Mouse (Mus musculus) midbrain, embryonic 15.5 days (tissue): ENCODE results near the gene Kif9. TPM values are rescaled to one million over a fixed set of nuclear protein-coding genes. Genes with fewer than 3 reads are reported as not detected.

Experiments used
- ATAC-seq: fragments of 200-750 bp; cut with Nextera tagmentation; replicated peaks from 2 replicates; pipeline ENCODE4 v1.8.0; 2017; ENCODE audit warnings: moderate TSS enrichment
- H3K27ac ChIP-seq: fragments of 300-500 bp; sonication (generic); 2 replicates; pipeline ENCODE4 v1.5.1; 2015; ENCODE audit warnings: mild to moderate bottlenecking, inconsistent platforms
- H3K27me3 ChIP-seq: fragments of 300-500 bp; sonication (generic); replicated peaks from 2 replicates; pipeline ENCODE4 v1.6.1; 2015; ENCODE audit warnings: inconsistent platforms
- H3K36me3 ChIP-seq: fragments of 300-500 bp; sonication (generic); replicated peaks from 2 replicates; pipeline ENCODE4 v1.6.1; 2015; ENCODE audit warnings: inconsistent platforms
- H3K4me1 ChIP-seq: fragments of 300-500 bp; sonication (generic); 2 replicates; pipeline ENCODE4 v1.6.1; 2015; ENCODE audit warnings: inconsistent platforms
- H3K4me2 ChIP-seq: fragments of 300-500 bp; sonication (generic); 2 replicates; pipeline ENCODE4 v1.6.1; 2015; ENCODE audit warnings: inconsistent platforms, mild to moderate bottlenecking, moderate library complexity
- H3K4me3 ChIP-seq: fragments of 300-500 bp; sonication (generic); 2 replicates; pipeline ENCODE4 v1.5.1; 2015; ENCODE audit warnings: mild to moderate bottlenecking, inconsistent platforms
- H3K9ac ChIP-seq: fragments of 300-500 bp; sonication (generic); 2 replicates; pipeline ENCODE4 v1.6.1; 2015; ENCODE audit warnings: mild to moderate bottlenecking, inconsistent platforms
- H3K9me3 ChIP-seq: fragments of 300-500 bp; sonication (generic); 2 replicates; pipeline ENCODE4 v1.6.1; 2016; ENCODE audit warnings: inconsistent platforms
- whole genome bisulfite sequencing: fragments of 180-500 bp; shearing (Covaris S2); methylation state at CpG from one replicate; pipeline ENCODE4 v1.1.7; 2015; ENCODE audit warnings: mixed read lengths; 5-methylcytosine and 5-hydroxymethylcytosine counted together
- polyA plus RNA-seq: library from polyadenylated mRNA; unstranded; fragments of >200 nt; fragmentation: Nextera tagmentation; extraction: Ambion mirVana; gene quantifications from 2 replicates; pipeline ENCODE4 v1.2.1, GENCODE M21; 2015

Gene Kif9
- polyA plus RNA-seq, 1 experiment from 2014 or later = 4.6 TPM

- 89% methylated on average over 18 of the region's 18 CpGs for WGBS
- no peak overlapping the region for H3K9ac ChIP-seq
- no peak overlapping the region for H3K4me3 ChIP-seq
Observed at GRCm38 (mm10) chr9:110460884-110461815, 15.6 kb upstream of the Kif9 start.

GRCm38 (mm10) chr9:110462321-110462720 lies 14.4 kb upstream of the Kif9 start:
- Histone ChIP-seq H3K9me3 (no peaks in the 10 kb centered on the region), H3K4me3 (no peak overlapping the region), H3K4me1 (no peaks in the 10 kb centered on the region), H3K36me3 (no peaks in the 10 kb centered on the region), H3K27me3 (no peaks in the 10 kb centered on the region), H3K27ac (no peak overlapping the region), H3K9ac (no peak overlapping the region), H3K4me2 (no peak overlapping the region)
- WGBS = 71% methylated on average over 7 of the region's 7 CpGs
- ATAC-seq = no peak

More at GRCm38 (mm10) chr9:110460884-110461815, 15.6 kb upstream of the Kif9 start:
- ATAC-seq = no peak
- H3K27ac ChIP-seq = no peak overlapping the region
- H3K4me2 ChIP-seq = no peak overlapping the region
- no peaks in the 10 kb centered on the region for H3K9me3 ChIP-seq
- no peaks in the 10 kb centered on the region for H3K36me3 ChIP-seq
- no peaks in the 10 kb centered on the region for H3K27me3 ChIP-seq
- no peaks in the 10 kb centered on the region for H3K4me1 ChIP-seq

- ATAC-seq = no peak
- Histone ChIP-seq H3K4me3 (no peak overlapping the region), H3K27ac (no peak overlapping the region), H3K9ac (no peak overlapping the region), H3K27me3 (no peaks in the 10 kb centered on the region), H3K9me3 (no peaks in the 10 kb centered on the region), H3K36me3 (no peaks in the 10 kb centered on the region), H3K4me1 (no peaks in the 10 kb centered on the region), H3K4me2 (no peak overlapping the region)
- 95% methylated on average over 6 of the region's 6 CpGs for WGBS
Observed at GRCm38 (mm10) chr9:110463983-110464591, 12.7 kb upstream of the Kif9 start.

- Histone ChIP-seq H3K9me3 (no peaks in the 10 kb centered on the region), H3K4me3 (no peak overlapping the region), H3K27ac (no peak overlapping the region), H3K4me1 (no peaks in the 10 kb centered on the region), H3K4me2 (no peak overlapping the region), H3K9ac (no peak overlapping the region), H3K27me3 (no peaks in the 10 kb centered on the region), H3K36me3 (no peaks in the 10 kb centered on the region)
- ATAC-seq = no peak
- 98% methylated on average over 6 of the region's 6 CpGs for WGBS
Observed at GRCm38 (mm10) chr9:110465336-110465735, 11.4 kb upstream of the Kif9 start.

DNA sequence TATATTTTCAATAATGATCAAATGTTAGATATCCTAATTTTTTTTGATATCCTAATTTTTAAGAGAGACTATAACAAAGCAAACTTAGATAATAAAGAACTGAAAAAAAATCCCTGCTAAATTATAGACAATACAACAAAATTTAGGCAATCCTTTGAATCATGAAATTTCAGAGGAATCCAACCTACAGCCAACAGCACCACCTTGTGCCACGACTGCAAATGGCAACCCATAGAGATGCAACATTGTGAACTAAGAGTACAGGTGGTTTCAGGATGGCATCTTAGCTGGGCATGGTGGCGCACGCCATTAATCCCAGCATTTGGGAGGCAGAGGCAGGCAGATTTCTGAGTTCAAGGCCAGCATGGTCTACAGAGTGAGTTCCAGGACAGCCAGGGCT lies 10.6 kb upstream of the Kif9 start:
- no peaks in the 10 kb centered on the region for H3K4me1 ChIP-seq
- H3K4me3 ChIP-seq = no peak overlapping the region
- no peaks in the 10 kb centered on the region for H3K36me3 ChIP-seq
- 89% methylated on average over 3 of the region's 3 CpGs for WGBS
- no peak for ATAC-seq
- no peaks in the 10 kb centered on the region for H3K27me3 ChIP-seq
- H3K9ac ChIP-seq = no peak overlapping the region
- H3K4me2 ChIP-seq = no peak overlapping the region
- H3K9me3 ChIP-seq = no peaks in the 10 kb centered on the region
- H3K27ac ChIP-seq = no peak overlapping the region

DNA sequence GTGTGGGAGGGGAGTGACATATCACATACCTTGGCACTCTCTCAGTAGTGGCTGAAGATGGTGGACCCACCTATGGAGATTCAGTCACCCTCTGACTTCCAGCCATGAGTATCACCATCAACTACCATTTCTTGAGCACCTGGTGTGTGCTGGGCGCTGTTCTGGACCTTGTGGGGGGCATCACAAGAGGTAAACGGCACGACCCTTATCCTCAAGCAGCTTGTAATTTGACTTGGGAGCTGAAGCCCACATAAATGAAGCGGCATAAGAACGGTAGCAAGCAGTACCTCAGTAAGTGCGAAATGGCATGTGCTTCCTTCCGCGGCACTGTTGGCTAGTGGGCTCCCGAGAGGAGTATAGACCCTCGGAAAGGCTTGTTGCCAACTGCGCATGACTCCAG lies 1.2 kb downstream of the Kif9 start:
- Histone ChIP-seq H3K4me1 (peaks cover 27% of the 10 kb centered on the region), H3K9me3 (no peaks in the 10 kb centered on the region), H3K4me3 (no peak overlapping the region), H3K27ac (no peak overlapping the region), H3K27me3 (peaks cover 10% of the 10 kb centered on the region), H3K36me3 (no peaks in the 10 kb centered on the region), H3K9ac (no peak overlapping the region), H3K4me2 (no peak overlapping the region)
- no peak for ATAC-seq
- WGBS = 44% methylated on average over 11 of the region's 11 CpGs

- H3K27me3 ChIP-seq = peaks cover 10% of the 10 kb centered on the region
- peaks cover 27% of the 10 kb centered on the region for H3K4me1 ChIP-seq
- ATAC-seq = no peak
- no peak overlapping the region for H3K4me2 ChIP-seq
- no peak overlapping the region for H3K9ac ChIP-seq
- H3K9me3 ChIP-seq = no peaks in the 10 kb centered on the region
- WGBS = 83% methylated on average over 4 of the region's 4 CpGs
- no peaks in the 10 kb centered on the region for H3K36me3 ChIP-seq
- no peak overlapping the region for H3K4me3 ChIP-seq
- H3K27ac ChIP-seq = no peak overlapping the region
Observed at GRCm38 (mm10) chr9:110478639-110479038, 1.9 kb downstream of the Kif9 start.

GRCm38 (mm10) chr9:110488841-110489240 lies 12.1 kb downstream of the Kif9 start:
- Histone ChIP-seq H3K4me3 (no peak overlapping the region), H3K27ac (no peak overlapping the region), H3K27me3 (no peaks in the 10 kb centered on the region), H3K9ac (no peak overlapping the region), H3K36me3 (no peaks in the 10 kb centered on the region), H3K4me2 (no peak overlapping the region), H3K9me3 (peaks cover 5% of the 10 kb centered on the region; the same call in 1 of the 2 replicates), H3K4me1 (no peaks in the 10 kb centered on the region)
- 22% methylated on average over 4 of the region's 4 CpGs for WGBS
- no peak for ATAC-seq

DNA sequence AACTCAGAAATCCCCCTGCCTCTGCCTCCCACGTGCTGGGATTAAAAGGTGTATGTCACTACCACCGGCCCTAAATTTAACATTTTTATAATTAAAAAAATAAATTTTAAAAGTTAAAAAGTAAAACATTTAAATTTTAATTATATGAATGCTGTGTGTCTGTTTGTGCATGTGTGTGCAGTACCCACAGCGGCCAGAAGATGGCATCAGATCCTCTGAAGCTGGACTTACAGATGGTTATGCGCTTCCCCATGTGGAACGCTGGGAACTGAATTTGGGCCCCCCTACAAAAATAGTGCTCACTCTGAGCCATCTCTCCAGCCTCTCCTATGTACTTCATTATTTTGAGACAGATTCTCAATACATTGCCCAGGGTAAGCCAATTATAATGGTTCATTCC lies 14.2 kb downstream of the Kif9 start:
- H3K36me3 ChIP-seq = no peaks in the 10 kb centered on the region
- H3K27ac ChIP-seq = no peak overlapping the region
- no peak for ATAC-seq
- no peaks in the 10 kb centered on the region for H3K4me1 ChIP-seq
- H3K9me3 ChIP-seq = peaks cover 5% of the 10 kb centered on the region; the same call in 1 of the 2 replicates
- WGBS = 64% methylated on average over 5 of the region's 5 CpGs
- no peak overlapping the region for H3K4me2 ChIP-seq
- H3K4me3 ChIP-seq = no peak overlapping the region
- no peak overlapping the region for H3K9ac ChIP-seq
- no peaks in the 10 kb centered on the region for H3K27me3 ChIP-seq

DNA sequence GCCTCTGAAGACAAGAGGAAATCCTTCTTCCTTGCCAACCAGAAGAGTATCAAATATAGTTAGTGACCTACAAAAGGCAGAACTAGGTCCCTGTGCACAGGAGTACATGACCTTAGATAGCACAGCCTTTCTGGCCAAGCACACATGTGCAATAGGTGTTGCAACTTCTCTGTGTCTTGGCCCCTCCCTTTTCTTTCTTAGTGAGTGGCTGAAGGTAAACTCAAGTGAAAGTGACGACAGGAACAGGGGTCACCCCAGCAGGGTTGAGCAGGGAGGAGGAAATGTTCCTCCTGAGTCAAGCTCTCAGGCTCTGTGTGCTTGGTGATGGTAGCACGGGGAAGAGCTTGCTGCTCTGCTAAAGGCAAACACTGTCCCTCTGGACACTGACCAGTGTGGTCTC lies 49.0 kb downstream of the Kif9 start:
- Histone ChIP-seq H3K27ac (no peak overlapping the region), H3K27me3 (no peaks in the 10 kb centered on the region), H3K4me3 (no peak overlapping the region), H3K9me3 (no peaks in the 10 kb centered on the region), H3K9ac (no peak overlapping the region), H3K4me1 (0 out of 2 replicates have a peak, but pooled peaks cover 1% of the 10 kb centered on the region), H3K4me2 (no peak overlapping the region), H3K36me3 (no peaks in the 10 kb centered on the region)
- ATAC-seq = no peak
- WGBS = 63% methylated on average over 2 of the region's 2 CpGs

DNA sequence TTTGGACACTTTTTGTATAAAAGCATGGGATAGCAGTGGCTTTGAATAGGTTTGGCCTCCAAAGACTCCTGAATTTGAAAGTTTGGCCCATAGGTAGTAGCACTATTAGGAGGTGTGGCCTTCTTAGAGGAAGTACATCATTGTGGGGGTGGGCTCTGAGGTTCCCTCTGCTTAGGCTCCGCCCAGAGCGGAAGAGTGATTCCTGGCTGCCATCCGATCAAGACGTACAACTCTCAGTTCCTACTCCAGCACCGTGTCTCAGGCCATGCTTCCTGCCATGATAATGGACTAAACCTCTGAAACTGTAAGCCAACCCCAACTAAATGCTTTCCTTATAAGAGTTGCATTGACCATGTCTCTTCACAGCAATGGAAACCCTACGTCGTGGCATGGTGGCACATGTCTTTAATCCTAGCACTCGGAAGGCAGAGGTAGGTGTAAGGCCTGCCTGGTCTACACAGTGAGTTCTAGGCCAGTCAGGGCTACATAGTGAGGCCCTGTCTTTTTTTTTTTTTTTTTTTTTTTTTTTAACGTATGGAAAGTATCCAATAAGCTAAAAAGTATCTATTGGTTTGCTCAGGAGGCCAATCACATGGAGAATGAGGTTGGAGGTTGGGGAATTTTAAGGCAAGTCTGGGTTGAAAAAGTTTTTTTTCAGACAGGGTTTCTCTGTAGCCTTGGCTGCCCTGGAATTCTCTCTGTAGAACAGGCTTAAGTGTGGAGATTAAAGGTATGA lies 52.4 kb downstream of the Kif9 start:
- Histone ChIP-seq H3K27ac (no peak overlapping the region), H3K9me3 (no peaks in the 10 kb centered on the region), H3K4me2 (no peak overlapping the region), H3K4me3 (no peak overlapping the region), H3K36me3 (no peaks in the 10 kb centered on the region), H3K9ac (no peak overlapping the region), H3K4me1 (peaks cover 15% of the 10 kb centered on the region), H3K27me3 (no peaks in the 10 kb centered on the region)
- 44% methylated on average over 9 of the region's 9 CpGs for WGBS
- ATAC-seq = no peak

GRCm38 (mm10) chr9:110530650-110531049 lies 53.9 kb downstream of the Kif9 start:
- WGBS = 71% methylated on average over 3 of the region's 3 CpGs

More at GRCm38 (mm10) chr9:110530650-110531049, 53.9 kb downstream of the Kif9 start:
- peaks cover 30% of the 10 kb centered on the region for H3K4me1 ChIP-seq
- H3K36me3 ChIP-seq = no peaks in the 10 kb centered on the region
- ATAC-seq = no peak
- no peak overlapping the region for H3K4me3 ChIP-seq
- H3K9me3 ChIP-seq = no peaks in the 10 kb centered on the region
- no peaks in the 10 kb centered on the region for H3K27me3 ChIP-seq
- H3K4me2 ChIP-seq = no peak overlapping the region; the same call in 1 of the 2 replicates
- H3K9ac ChIP-seq = no peak overlapping the region
- H3K27ac ChIP-seq = no peak overlapping the region
